Mouse (Mus musculus) frontal cortex, postnatal 25 days (tissue): ENCODE measurements around the gene Ppp2r5c.

Source experiments
- DNase-seq, 2 experiments: peaks; one replicate each; pipeline ENCODE4 v3.0.0; 2022; ENCODE audit warnings: low spot score in 2 of 2

Gene Ppp2r5c

DNA sequence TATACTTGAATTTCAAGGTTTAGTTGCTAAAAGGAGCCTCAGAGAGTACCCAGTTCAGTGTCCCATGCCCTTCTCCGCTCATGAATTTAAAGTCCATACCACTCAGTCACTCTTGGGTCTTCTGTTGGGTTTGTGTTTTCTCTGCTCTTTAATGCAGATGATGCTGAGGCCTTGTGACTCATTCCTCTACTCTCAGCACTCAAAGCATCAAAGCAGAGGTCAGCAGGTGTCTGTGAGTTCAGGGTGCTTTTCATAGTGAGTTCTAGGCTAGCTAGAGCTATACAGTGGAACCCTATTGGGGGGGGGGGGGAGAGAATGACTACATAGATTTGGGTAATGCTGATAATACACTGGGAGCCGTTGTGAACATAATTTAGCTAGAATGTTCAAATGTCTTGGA, 163.8 kb downstream of the Ppp2r5c start:
- no peak for DNase-seq

DNA sequence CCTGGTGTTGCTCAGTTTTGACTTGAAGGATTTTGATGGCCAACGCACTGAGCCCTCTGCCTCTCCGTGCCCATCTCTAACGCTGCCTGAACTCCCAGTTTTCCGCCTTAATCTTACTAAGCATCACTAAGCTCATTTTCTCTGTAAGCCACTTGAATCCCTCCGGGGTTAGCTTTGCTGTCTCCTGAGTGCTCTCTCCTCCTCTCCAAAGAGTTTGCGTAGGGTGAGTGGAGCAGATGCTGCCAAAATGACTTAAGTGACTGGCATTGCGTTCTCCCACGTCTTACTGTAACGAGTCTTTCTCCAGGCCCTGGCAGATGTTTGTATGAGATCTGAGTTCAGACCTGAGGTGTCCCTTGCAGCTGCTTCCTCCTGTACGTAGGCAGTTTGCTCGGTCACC, 183.1 kb downstream of the Ppp2r5c start:
- DNase-seq = no peak
